Mouse (Mus musculus): Measurements from ENCODE around the gene Myo3a. TPM values are rescaled to one million over a fixed set of nuclear protein-coding genes. Genes with fewer than 3 reads are reported as not detected.

Myo3a gene
- total RNA-seq (2012; rRNA removed) (0.04 TPM in 1 of 2 replicates, not detected in the other), total RNA-seq (2014; rRNA removed) (not detected in 2 replicates), polyA plus RNA-seq (2012; ENCODE audit: insufficient read length, low read depth) (0.23 TPM in 1 of 2 replicates, not detected in the other)

DNA sequence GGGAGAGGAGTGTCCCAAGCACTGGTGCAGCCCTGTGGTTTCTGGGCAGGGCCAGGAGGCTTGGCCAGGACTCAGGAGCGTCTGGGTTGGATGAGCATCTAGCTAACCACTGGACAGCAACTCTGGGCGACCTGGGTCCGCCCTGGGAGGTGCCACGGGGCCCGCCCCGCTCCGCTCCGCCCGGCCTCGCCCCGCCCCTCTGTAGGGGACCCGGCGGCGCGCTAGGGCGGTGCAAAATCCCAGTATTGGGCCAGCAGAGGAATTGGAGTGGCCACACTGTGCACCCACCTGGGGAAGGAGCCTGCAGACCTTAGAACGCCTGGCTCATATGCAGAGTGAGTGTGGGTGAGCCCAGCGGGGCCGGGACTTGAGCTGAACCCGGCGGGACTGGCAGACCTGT is at the start of gene Myo3a:
Myo3a (plus strand) TSS at position 196 of the 400 bp plus-strand sequence.
- dilution Hi-C loops (cut with MboI; ENCODE audit: extremely low pct_ligation_motif_present, extremely low pct_unique_long_range_greater_than_20kb, low sequenced_read_pairs) (no loop called here), in situ Hi-C loops (cut with MboI; ENCODE audit: low pct_ligation_motif_present, low pct_unique_long_range_greater_than_20kb, low sequenced_read_pairs) (no loop called here)
- DNase-seq (ENCODE audit: extremely low read depth) = no peak
- no peak within 1 kb of the TSS for H3K27ac ChIP-seq (ENCODE audit: insufficient read depth, low read depth)
- no peak within 1 kb of the TSS for H3K9ac ChIP-seq (ENCODE audit: insufficient read depth, low read depth)
- H3K9me3 ChIP-seq (replicated peaks; ENCODE audit: low read length) = no peaks in the 10 kb centered on the region
- H3K4me3 ChIP-seq (replicated peaks in 1 of 3; ENCODE audit: low read depth in 2 of 3, low read length in 2 of 3, poor library complexity in 1 of 3) = no peak within 1 kb of the TSS
- no peak within 1 kb of the TSS for H3K4me2 ChIP-seq (ENCODE audit: insufficient read depth, low read depth, poor library complexity, severe bottlenecking)
- H3K4me1 ChIP-seq (ENCODE audit: control insufficient read depth in 1 of 2, insufficient read depth in 2 of 2) = no peaks in the 10 kb centered on the region
- H3K79me2 ChIP-seq (replicated peaks; ENCODE audit: control insufficient read depth, extremely low read depth, insufficient read depth, poor library complexity, severe bottlenecking) = no peaks in the 10 kb centered on the region
- H3K36me3 ChIP-seq (replicated peaks in 1 of 2; ENCODE audit: control insufficient read depth in 1 of 2, insufficient read depth in 1 of 2, low read length in 1 of 2) = no peaks in the 10 kb centered on the region
- H3K27me3 ChIP-seq (replicated peaks) = no peaks in the 10 kb centered on the region
- no peak for TF ChIP-seq SIN3A (IDR thresholded peaks at IDR 0.05; ENCODE audit: low read length)
- no peak for TF ChIP-seq GABPA (IDR thresholded peaks at IDR 0.05; ENCODE audit: insufficient replicate concordance, low read depth, low read length)
- TF ChIP-seq BHLHE40 (IDR thresholded peaks at IDR 0.05; ENCODE audit: low read depth, low read length) = no peak
- no peak for TF ChIP-seq TBP (conservative IDR thresholded peaks at IDR 0.05; ENCODE audit: low read depth, low read length)
- TF ChIP-seq RAD21 (IDR thresholded peaks at IDR 0.05; ENCODE audit: low read depth, low read length) = no peak
- TF ChIP-seq TCF12 (IDR thresholded peaks at IDR 0.05; ENCODE audit: low read depth, low read length) = no peak
- no peak for TF ChIP-seq CHD1 (IDR thresholded peaks at IDR 0.05; ENCODE audit: low read depth, low read length)
- TF ChIP-seq MEF2A (IDR thresholded peaks at IDR 0.05; ENCODE audit: borderline replicate concordance, low read depth, low read length) = no peak
- TF ChIP-seq MAX (IDR thresholded peaks at IDR 0.05; ENCODE audit: low read length) = no peak
- no peak for TF ChIP-seq CTCF (conservative IDR thresholded peaks at IDR 0.05 in 1 of 2, IDR thresholded peaks at IDR 0.05 in 1 of 2; ENCODE audit: low read depth in 2 of 2, low read length in 2 of 2)
- no peak for TF ChIP-seq HCFC1 (IDR thresholded peaks at IDR 0.05; ENCODE audit: low read depth, low read length)
- no peak for TF ChIP-seq KAT2A (IDR thresholded peaks at IDR 0.05; ENCODE audit: insufficient replicate concordance, low read length)
- TF ChIP-seq MAZ (IDR thresholded peaks at IDR 0.05; ENCODE audit: low read depth, low read length) = no peak
- TF ChIP-seq MXI1 (IDR thresholded peaks at IDR 0.05; ENCODE audit: low read depth, low read length) = no peak
- TF ChIP-seq ZNF384 (IDR thresholded peaks at IDR 0.05; ENCODE audit: low read depth, low read length) = no peak
- no peak for TF ChIP-seq JUN (IDR thresholded peaks at IDR 0.05; ENCODE audit: insufficient read depth, low read depth, low read length)
- TF ChIP-seq USF1 (IDR thresholded peaks at IDR 0.05; ENCODE audit: low read depth, low read length) = no peak
- no peak for TF ChIP-seq E2F4 (IDR thresholded peaks at IDR 0.05; ENCODE audit: insufficient replicate concordance, low read depth, low read length)
- no peak for TF ChIP-seq POLR2A (IDR thresholded peaks at IDR 0.05; ENCODE audit: low read depth, low read length)
- no peak for TF ChIP-seq EP300 (IDR thresholded peaks at IDR 0.05; ENCODE audit: low read length)

DNA sequence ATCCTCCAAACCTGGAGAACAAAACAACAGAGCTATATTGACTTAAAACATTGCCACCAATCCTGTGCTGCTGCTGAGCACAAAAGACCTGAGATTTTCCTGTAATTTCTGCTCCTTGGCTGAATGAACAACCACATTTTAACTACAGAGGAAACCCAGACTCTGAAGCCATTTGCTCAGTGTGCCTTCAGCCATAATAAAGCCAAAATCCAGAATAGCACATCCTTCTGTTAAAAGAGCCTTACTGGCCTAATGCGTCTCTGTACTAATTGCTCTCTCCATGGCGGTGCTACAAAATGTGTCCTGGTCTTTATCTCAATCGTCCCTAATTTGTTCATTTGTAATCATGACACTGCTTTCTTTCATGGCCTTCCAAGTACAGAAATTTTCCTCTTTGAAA is 23.2 kb downstream of the Myo3a start:
- H3K9ac ChIP-seq (ENCODE audit: insufficient read depth, low read depth) = no peak overlapping the region
- in situ Hi-C loops (cut with MboI; ENCODE audit: low pct_ligation_motif_present, low pct_unique_long_range_greater_than_20kb, low sequenced_read_pairs) (no loop called here), dilution Hi-C loops (cut with MboI; ENCODE audit: extremely low pct_ligation_motif_present, extremely low pct_unique_long_range_greater_than_20kb, low sequenced_read_pairs) (no loop called here)
- no peaks in the 10 kb centered on the region for H3K9me3 ChIP-seq (replicated peaks; ENCODE audit: low read length)
- no peaks in the 10 kb centered on the region for H3K27me3 ChIP-seq (replicated peaks)
- no peak for DNase-seq (ENCODE audit: extremely low read depth)
- H3K36me3 ChIP-seq (replicated peaks in 1 of 2; ENCODE audit: control insufficient read depth in 1 of 2, insufficient read depth in 1 of 2, low read length in 1 of 2) = no peaks in the 10 kb centered on the region
- H3K27ac ChIP-seq (ENCODE audit: insufficient read depth, low read depth) = no peak overlapping the region
- TF ChIP-seq USF2 (conservative IDR thresholded peaks at IDR 0.05; ENCODE audit: low read depth, low read length) (no peak), HCFC1 (IDR thresholded peaks at IDR 0.05; ENCODE audit: low read depth, low read length) (no peak), CTCF (conservative IDR thresholded peaks at IDR 0.05 in 1 of 2, IDR thresholded peaks at IDR 0.05 in 1 of 2; ENCODE audit: low read depth in 2 of 2, low read length in 2 of 2) (no peak), KAT2A (IDR thresholded peaks at IDR 0.05; ENCODE audit: insufficient replicate concordance, low read length) (no peak), MAFK (IDR thresholded peaks at IDR 0.05; ENCODE audit: insufficient replicate concordance, low read length) (no peak), E2F4 (IDR thresholded peaks at IDR 0.05; ENCODE audit: insufficient replicate concordance, low read depth, low read length) (no peak), GABPA (IDR thresholded peaks at IDR 0.05; ENCODE audit: insufficient replicate concordance, low read depth, low read length) (no peak), ZMIZ1 (IDR thresholded peaks at IDR 0.05; ENCODE audit: low read depth, low read length) (no peak), ZC3H11A (IDR thresholded peaks at IDR 0.05; ENCODE audit: low read depth, low read length) (no peak), POLR2A (IDR thresholded peaks at IDR 0.05; ENCODE audit: low read depth, low read length) (no peak), RCOR1 (conservative IDR thresholded peaks at IDR 0.05; ENCODE audit: low read depth, low read length) (no peak), PAX5 (IDR thresholded peaks at IDR 0.05; ENCODE audit: low read length) (no peak), UBTF (IDR thresholded peaks at IDR 0.05; ENCODE audit: low read depth, low read length) (no peak)
- no peaks in the 10 kb centered on the region for H3K79me2 ChIP-seq (replicated peaks; ENCODE audit: control insufficient read depth, extremely low read depth, insufficient read depth, poor library complexity, severe bottlenecking)
- H3K4me2 ChIP-seq (ENCODE audit: insufficient read depth, low read depth, poor library complexity, severe bottlenecking) = no peak overlapping the region
- H3K4me1 ChIP-seq (ENCODE audit: control insufficient read depth in 1 of 2, insufficient read depth in 2 of 2) = no peaks in the 10 kb centered on the region
- no peak overlapping the region for H3K4me3 ChIP-seq (replicated peaks in 1 of 3; ENCODE audit: low read depth in 2 of 3, low read length in 2 of 3, poor library complexity in 1 of 3)
